Mouse (Mus musculus): ENCODE data around the gene Slc19a2.
A peak's percentile ranks its signal among the peaks of the same experiment; 100 is the strongest.
"Not testable (repeated sequence)": the region's sequence is repeated elsewhere in the genome, so short reads cannot be mapped to it uniquely, and the experiment has no call there.

Gene Slc19a2

GRCm38 (mm10) chr1:164248465-164249331, at the start of gene Slc19a2:
Gene Slc19a2, plus strand, starts transcription at chr1:164249046.
- peak; percentile 98 to 99 for DNase-seq (ENCODE audit: low spot score in 2 of 2)

GRCm38 (mm10) chr1:164199551-164199950, 49.3 kb upstream of the Slc19a2 start:
- no peak for DNase-seq (ENCODE audit: low spot score in 2 of 2)

- no peak for DNase-seq (ENCODE audit: low spot score in 2 of 2)
These were observed 40.4 kb upstream of the Slc19a2 start for GRCm38 (mm10) chr1:164208437-164208836.

GRCm38 (mm10) chr1:164210899-164211298, 37.9 kb upstream of the Slc19a2 start:
- no peak for DNase-seq (ENCODE audit: low spot score in 2 of 2)

GRCm38 (mm10) chr1:164212686-164213085, 36.2 kb upstream of the Slc19a2 start:
- no peak for DNase-seq (ENCODE audit: low spot score in 2 of 2)

GRCm38 (mm10) chr1:164214190-164214589, 34.7 kb upstream of the Slc19a2 start:
- DNase-seq (ENCODE audit: low spot score in 2 of 2), result no peak

- no peak for DNase-seq (ENCODE audit: low spot score in 2 of 2)
These were observed 33.7 kb upstream of the Slc19a2 start for GRCm38 (mm10) chr1:164215097-164215496.

- DNase-seq (ENCODE audit: low spot score in 2 of 2), result no peak
These were observed 33.3 kb upstream of the Slc19a2 start for GRCm38 (mm10) chr1:164215540-164215939.

GRCm38 (mm10) chr1:164217791-164218685, 30.8 kb upstream of the Slc19a2 start:
- DNase-seq (ENCODE audit: low spot score in 2 of 2), result no peak

- no peak for DNase-seq (ENCODE audit: low spot score in 2 of 2)
These were observed 28.6 kb upstream of the Slc19a2 start for GRCm38 (mm10) chr1:164220261-164220660.

GRCm38 (mm10) chr1:164223089-164223488, 25.8 kb upstream of the Slc19a2 start:
- DNase-seq (ENCODE audit: low spot score in 2 of 2), result no peak

- DNase-seq (ENCODE audit: low spot score in 2 of 2), result not testable (repeated sequence)
These were observed 16.8 kb upstream of the Slc19a2 start for GRCm38 (mm10) chr1:164231937-164232570.

- no peak for DNase-seq (ENCODE audit: low spot score in 2 of 2)
These were observed 15.4 kb upstream of the Slc19a2 start for GRCm38 (mm10) chr1:164233447-164233846.

- no peak for DNase-seq (ENCODE audit: low spot score in 2 of 2)
These were observed 13.8 kb upstream of the Slc19a2 start for GRCm38 (mm10) chr1:164235078-164235477.

GRCm38 (mm10) chr1:164236078-164236477, 12.8 kb upstream of the Slc19a2 start:
- DNase-seq (ENCODE audit: low spot score in 2 of 2), result no peak

- DNase-seq (ENCODE audit: low spot score in 2 of 2), result no peak
These were observed 7.4 kb upstream of the Slc19a2 start for GRCm38 (mm10) chr1:164241494-164241893.

- no peak for DNase-seq (ENCODE audit: low spot score in 2 of 2)
These were observed 6.0 kb upstream of the Slc19a2 start for GRCm38 (mm10) chr1:164242809-164243208.

GRCm38 (mm10) chr1:164247442-164247841, 1.4 kb upstream of the Slc19a2 start:
- no peak for DNase-seq (ENCODE audit: low spot score in 2 of 2)

GRCm38 (mm10) chr1:164247971-164248370, 875 bp upstream of the Slc19a2 start:
- no peak for DNase-seq (ENCODE audit: low spot score in 2 of 2)

GRCm38 (mm10) chr1:164249332-164249711, 476 bp downstream of the Slc19a2 start:
- DNase-seq (ENCODE audit: low spot score in 2 of 2), result no peak

GRCm38 (mm10) chr1:164250391-164251150, 1.7 kb downstream of the Slc19a2 start:
- peak in 1 of 2 experiments; percentile 14 for DNase-seq (ENCODE audit: low spot score in 2 of 2)
